Mouse (Mus musculus): Measurements from ENCODE around the gene Cldn34c3.
"Not testable (repeated sequence)": the region's sequence is repeated elsewhere in the genome, so short reads cannot be mapped to it uniquely, and the experiment has no call there.

Gene Cldn34c3

GRCm38 (mm10) chrX:123793365-123793764 is at the start of gene Cldn34c3:
TSS of gene Cldn34c3 (plus strand) at chrX:123793665.
- DNase-seq (ENCODE audit: low spot score), result not testable (repeated sequence)
